Mouse (Mus musculus): ENCODE measurements at regions not wholly inside any gene's neighbourhood (a gene's known extent, or its start where the extent isn't known, plus 50 kb on each side); places are given as distances from the start of the nearest gene placed in this dataset.

GRCm38 (mm10) chr4:75535067-75535466 is 257.0 kb upstream of the Dmac1 start:
- H3K4me3 ChIP-seq = no peak overlapping the region
- WGBS = 94% methylated on average over 7 of the region's 7 CpGs
- no peaks in the 10 kb centered on the region for H3K4me1 ChIP-seq
- H3K27me3 ChIP-seq (replicated peaks; ENCODE audit: low read depth, poor library complexity, severe bottlenecking) = no peaks in the 10 kb centered on the region
- no peak overlapping the region for H3K27ac ChIP-seq (replicated peaks)
- no peak for DNase-seq (ENCODE audit: low spot score)
- H3K9me3 ChIP-seq = no peaks in the 10 kb centered on the region
- no peaks in the 10 kb centered on the region for H3K36me3 ChIP-seq (replicated peaks)

GRCm38 (mm10) chr4:75529607-75530006 is 251.5 kb upstream of the Dmac1 start:
- no peak overlapping the region for H3K27ac ChIP-seq (replicated peaks)

GRCm38 (mm10) chr4:75517459-75518158 is 239.5 kb upstream of the Dmac1 start:
- no peaks in the 10 kb centered on the region for H3K4me1 ChIP-seq
- no peaks in the 10 kb centered on the region for H3K9me3 ChIP-seq
- no peak overlapping the region for H3K4me3 ChIP-seq
- no peaks in the 10 kb centered on the region for H3K36me3 ChIP-seq (replicated peaks)
- H3K27me3 ChIP-seq (replicated peaks; ENCODE audit: low read depth, poor library complexity, severe bottlenecking) = no peaks in the 10 kb centered on the region
- no peak overlapping the region for H3K27ac ChIP-seq (replicated peaks)
- 89% methylated on average over 3 of the region's 3 CpGs for WGBS
- DNase-seq (ENCODE audit: low spot score) = no peak

More at GRCm38 (mm10) chr4:75529607-75530006, 251.5 kb upstream of the Dmac1 start:
- 80% methylated on average over 2 of the region's 2 CpGs for WGBS
- no peak for DNase-seq (ENCODE audit: low spot score)
- Histone ChIP-seq H3K4me1 (no peaks in the 10 kb centered on the region), H3K9me3 (no peaks in the 10 kb centered on the region), H3K4me3 (no peak overlapping the region), H3K36me3 (replicated peaks) (no peaks in the 10 kb centered on the region), H3K27me3 (replicated peaks; ENCODE audit: low read depth, poor library complexity, severe bottlenecking) (no peaks in the 10 kb centered on the region)
